Mouse (Mus musculus): ENCODE measurements around the gene Nostrin. TPM values are rescaled to one million over a fixed set of nuclear protein-coding genes. Genes with fewer than 3 reads are reported as not detected.

Gene Nostrin
- polyA plus RNA-seq, 1 experiment from 2014 or later = 0.41 TPM

DNA sequence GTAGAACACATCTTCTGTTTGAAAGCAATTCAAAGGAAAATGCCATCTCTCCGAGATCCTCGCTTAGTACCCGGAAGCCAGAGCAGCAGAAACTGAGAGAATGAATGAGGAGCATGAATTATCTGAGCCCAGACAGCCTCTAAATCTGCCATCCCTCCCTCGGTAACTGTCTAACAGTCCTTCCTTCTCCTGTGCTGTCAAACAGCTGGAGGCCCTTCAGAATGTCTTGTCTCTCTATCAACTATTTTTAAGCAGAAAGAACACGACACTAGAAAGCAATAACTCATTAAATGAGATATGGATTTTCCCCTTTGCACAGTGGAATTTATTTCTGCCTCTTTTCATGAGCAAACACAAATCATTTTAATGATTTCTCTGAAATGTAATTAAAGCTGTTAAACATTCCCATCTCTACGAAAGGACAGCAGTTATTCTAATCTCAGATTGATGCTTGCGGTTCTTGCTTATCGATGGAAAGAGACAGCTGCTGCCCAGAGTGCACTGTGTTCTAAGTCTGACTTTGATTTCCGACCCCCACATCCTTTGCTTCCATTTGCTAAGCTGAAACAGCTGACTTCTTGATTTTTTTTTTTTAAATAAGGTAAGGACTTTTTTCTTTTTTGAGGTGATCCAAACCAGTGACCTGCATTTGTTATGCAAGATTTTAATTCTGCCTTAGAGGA lies 34.9 kb downstream of the Nostrin start:
- 84% methylated on average over 9 of the region's 9 CpGs for WGBS
- Histone ChIP-seq H3K27ac (no peak overlapping the region), H3K27me3 (ENCODE audit: insufficient read depth, poor library complexity, severe bottlenecking) (no peaks in the 10 kb centered on the region), H3K4me1 (replicated peaks) (no peaks in the 10 kb centered on the region), H3K4me3 (no peak overlapping the region), H3K36me3 (no peaks in the 10 kb centered on the region), H3K9me3 (no peaks in the 10 kb centered on the region)
- no peak for DNase-seq (ENCODE audit: low spot score)

DNA sequence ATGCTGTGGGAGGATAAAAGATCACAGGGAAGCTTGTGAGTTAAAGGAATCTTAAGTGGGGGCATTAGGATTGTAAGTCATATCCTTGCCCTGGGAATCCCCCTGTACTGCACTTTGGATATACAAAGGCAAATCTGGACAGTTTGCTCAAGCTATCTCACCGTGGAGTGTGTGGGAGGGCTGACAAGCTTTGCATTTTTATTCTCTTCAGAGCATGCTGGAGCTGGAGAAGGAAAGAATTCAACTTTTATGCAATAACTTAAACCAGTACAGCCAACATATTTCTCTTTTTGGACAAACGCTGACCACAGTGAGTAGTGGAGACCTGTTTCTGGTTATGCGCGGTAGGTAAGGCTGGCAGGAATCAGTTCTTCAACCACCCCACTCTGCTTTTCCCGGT lies 39.7 kb downstream of the Nostrin start:
- no peaks in the 10 kb centered on the region for H3K9me3 ChIP-seq
- no peak overlapping the region for H3K4me3 ChIP-seq
- H3K27ac ChIP-seq = no peak overlapping the region
- H3K36me3 ChIP-seq = no peaks in the 10 kb centered on the region
- H3K27me3 ChIP-seq (ENCODE audit: insufficient read depth, poor library complexity, severe bottlenecking) = no peaks in the 10 kb centered on the region
- no peaks in the 10 kb centered on the region for H3K4me1 ChIP-seq (replicated peaks)
- DNase-seq (ENCODE audit: low spot score) = no peak
- 75% methylated on average over 5 of the region's 5 CpGs for WGBS

DNA sequence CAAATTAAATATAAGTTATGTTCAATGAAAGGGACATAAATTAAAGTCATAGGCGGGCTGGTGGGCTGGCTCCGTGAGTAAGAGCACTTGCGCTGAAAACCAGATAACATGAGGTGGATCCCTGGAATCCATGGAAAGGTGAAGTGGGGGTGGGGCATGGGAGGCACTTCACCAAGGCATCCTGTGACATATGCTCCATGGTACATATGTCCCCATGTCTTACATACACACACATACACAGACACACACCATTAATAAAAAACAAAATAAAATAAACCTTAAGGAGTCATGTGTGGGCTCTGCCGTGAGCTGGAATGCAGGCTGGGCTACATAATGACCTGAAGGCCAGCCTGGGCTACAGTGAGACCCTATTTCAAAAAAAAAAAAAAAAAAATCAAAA lies 44.1 kb downstream of the Nostrin start:
- no peaks in the 10 kb centered on the region for H3K9me3 ChIP-seq
- H3K27me3 ChIP-seq (ENCODE audit: insufficient read depth, poor library complexity, severe bottlenecking) = no peaks in the 10 kb centered on the region
- no peak for DNase-seq (ENCODE audit: low spot score)
- H3K36me3 ChIP-seq = no peaks in the 10 kb centered on the region
- no peak overlapping the region for H3K4me3 ChIP-seq
- H3K27ac ChIP-seq = no peak overlapping the region
- H3K4me1 ChIP-seq (replicated peaks) = no peaks in the 10 kb centered on the region
- WGBS = 92% methylated on average over 4 of the region's 4 CpGs

DNA sequence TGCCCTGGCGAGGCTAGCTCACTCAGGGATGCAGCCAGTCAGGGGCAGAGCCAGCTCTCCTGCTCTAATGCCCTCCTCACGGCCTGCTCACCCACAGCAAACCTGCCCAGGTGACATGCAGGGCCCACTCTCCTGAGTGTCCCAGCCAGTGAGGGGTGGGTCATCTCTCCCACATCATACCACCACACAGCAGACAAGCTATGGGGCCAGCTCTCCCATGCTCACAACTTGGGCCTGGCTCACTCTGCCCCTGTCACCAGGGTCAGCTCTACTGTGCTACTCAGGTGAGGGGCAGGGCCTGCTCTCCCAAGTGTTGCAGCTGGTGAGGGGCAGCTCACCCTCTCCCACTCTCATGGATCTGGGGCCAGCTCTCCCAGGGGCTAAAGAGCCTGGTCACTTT lies 52.4 kb downstream of the Nostrin start:
- H3K36me3 ChIP-seq = peaks cover 19% of the 10 kb centered on the region
- H3K9me3 ChIP-seq = no peaks in the 10 kb centered on the region
- no peak for DNase-seq (ENCODE audit: low spot score)
- H3K4me1 ChIP-seq (replicated peaks) = peaks cover 2% of the 10 kb centered on the region; the same call in 1 of the 2 replicates
- H3K27me3 ChIP-seq (ENCODE audit: insufficient read depth, poor library complexity, severe bottlenecking) = no peaks in the 10 kb centered on the region
- H3K4me3 ChIP-seq = no peak overlapping the region
- H3K27ac ChIP-seq = no peak overlapping the region
- WGBS = 89% methylated on average over 2 of the region's 2 CpGs

DNA sequence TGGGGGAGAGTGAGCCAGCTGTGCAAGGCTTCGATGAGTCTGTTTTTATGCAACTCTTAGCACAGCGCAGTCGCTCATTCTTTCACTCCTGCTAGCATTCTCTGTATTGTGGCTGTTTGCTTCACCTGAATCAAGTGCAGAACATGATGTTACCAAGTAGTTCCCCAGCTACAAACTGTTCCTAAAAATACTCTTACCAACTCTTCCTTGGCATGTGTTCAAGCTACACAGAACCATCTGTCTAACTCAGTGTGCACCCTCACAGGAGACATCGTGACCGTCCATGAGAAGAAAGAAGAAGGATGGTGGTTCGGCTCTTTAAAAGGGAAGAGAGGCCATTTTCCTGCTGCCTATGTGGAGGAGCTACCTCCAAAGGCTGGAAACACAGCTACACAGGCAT lies 53.1 kb downstream of the Nostrin start:
- Histone ChIP-seq H3K4me3 (no peak overlapping the region), H3K27ac (no peak overlapping the region), H3K9me3 (no peaks in the 10 kb centered on the region), H3K4me1 (replicated peaks) (peaks cover 2% of the 10 kb centered on the region; the same call in 1 of the 2 replicates), H3K27me3 (ENCODE audit: insufficient read depth, poor library complexity, severe bottlenecking) (no peaks in the 10 kb centered on the region), H3K36me3 (peaks cover 27% of the 10 kb centered on the region)
- 96% methylated on average over 6 of the region's 6 CpGs for whole genome bisulfite sequencing
- DNase-seq (ENCODE audit: low spot score) = no peak

DNA sequence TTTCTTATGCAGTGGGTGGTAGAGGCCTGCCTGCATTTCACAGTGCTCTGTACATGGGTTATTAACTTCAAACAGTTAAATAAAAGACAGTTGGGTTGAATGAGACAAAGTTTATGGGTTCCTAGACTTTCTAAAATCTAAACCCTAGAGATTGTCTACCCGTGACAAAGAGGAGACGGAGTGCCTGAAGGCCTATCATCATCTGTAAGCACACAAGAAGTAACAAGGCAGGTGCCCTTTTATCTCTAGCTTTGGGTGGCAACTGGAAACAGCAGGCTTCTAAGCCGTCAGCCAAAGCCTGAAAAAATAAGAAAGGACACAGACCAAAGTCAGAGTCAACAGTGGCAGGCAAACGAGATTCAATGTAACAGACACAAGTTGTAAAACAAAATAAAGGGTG lies 53.6 kb downstream of the Nostrin start:
- WGBS = 75% methylated on average over 4 of the region's 4 CpGs
- H3K27ac ChIP-seq = no peak overlapping the region
- peaks cover 2% of the 10 kb centered on the region; the same call in 1 of the 2 replicates for H3K4me1 ChIP-seq (replicated peaks)
- DNase-seq (ENCODE audit: low spot score) = no peak
- H3K4me3 ChIP-seq = no peak overlapping the region
- H3K9me3 ChIP-seq = no peaks in the 10 kb centered on the region
- no peaks in the 10 kb centered on the region for H3K27me3 ChIP-seq (ENCODE audit: insufficient read depth, poor library complexity, severe bottlenecking)
- peaks cover 32% of the 10 kb centered on the region for H3K36me3 ChIP-seq

DNA sequence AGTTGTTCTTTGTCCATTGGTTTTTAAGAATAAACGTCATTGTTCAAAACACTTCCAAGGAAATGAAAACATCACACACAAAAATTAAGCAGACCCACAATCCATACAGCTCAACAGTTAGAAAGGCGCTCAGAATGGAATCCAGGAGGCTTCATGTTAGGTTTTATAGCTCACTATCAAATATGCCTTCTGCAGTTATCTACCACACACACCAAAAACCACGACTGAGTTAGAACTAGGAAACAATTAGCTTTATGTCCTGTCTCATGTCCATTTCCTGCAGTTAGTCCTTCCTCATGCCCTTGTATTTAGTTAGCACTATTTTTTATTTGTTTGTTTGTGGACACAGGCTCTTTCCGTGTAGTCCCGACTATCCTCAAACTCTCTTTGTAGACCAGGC lies 55.5 kb downstream of the Nostrin start:
- Histone ChIP-seq H3K9me3 (no peaks in the 10 kb centered on the region), H3K36me3 (peaks cover 50% of the 10 kb centered on the region), H3K4me1 (replicated peaks) (peaks cover 2% of the 10 kb centered on the region; the same call in 1 of the 2 replicates), H3K27me3 (ENCODE audit: insufficient read depth, poor library complexity, severe bottlenecking) (no peaks in the 10 kb centered on the region), H3K4me3 (no peak overlapping the region), H3K27ac (no peak overlapping the region)
- WGBS = 92% methylated on average over 5 of the region's 5 CpGs
- no peak for DNase-seq (ENCODE audit: low spot score)

DNA sequence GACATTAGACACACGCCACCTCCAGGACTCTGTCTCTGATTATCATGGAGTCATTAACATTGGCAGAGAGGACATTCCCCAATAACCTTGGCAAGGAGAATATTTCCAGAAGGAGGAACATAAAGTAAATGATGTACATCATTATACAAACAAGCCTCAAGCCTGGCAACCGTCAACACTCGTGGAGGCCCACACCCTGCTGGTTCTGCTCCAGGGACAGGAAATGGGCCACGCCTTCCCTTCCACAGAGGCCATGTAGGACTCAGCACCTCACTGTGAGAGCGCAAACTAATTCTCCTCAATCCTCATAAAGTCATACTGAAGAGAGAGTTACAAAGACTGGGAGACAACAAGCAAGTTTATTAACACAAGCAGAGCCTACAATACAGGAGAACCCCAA lies 58.0 kb downstream of the Nostrin start:
- H3K4me1 ChIP-seq (replicated peaks) = no peaks in the 10 kb centered on the region
- H3K27ac ChIP-seq = no peak overlapping the region
- no peak overlapping the region for H3K4me3 ChIP-seq
- DNase-seq (ENCODE audit: low spot score) = no peak
- peaks cover 70% of the 10 kb centered on the region for H3K36me3 ChIP-seq
- no peaks in the 10 kb centered on the region for H3K27me3 ChIP-seq (ENCODE audit: insufficient read depth, poor library complexity, severe bottlenecking)
- H3K9me3 ChIP-seq = no peaks in the 10 kb centered on the region
- 90% methylated on average over 5 of the region's 5 CpGs for WGBS

DNA sequence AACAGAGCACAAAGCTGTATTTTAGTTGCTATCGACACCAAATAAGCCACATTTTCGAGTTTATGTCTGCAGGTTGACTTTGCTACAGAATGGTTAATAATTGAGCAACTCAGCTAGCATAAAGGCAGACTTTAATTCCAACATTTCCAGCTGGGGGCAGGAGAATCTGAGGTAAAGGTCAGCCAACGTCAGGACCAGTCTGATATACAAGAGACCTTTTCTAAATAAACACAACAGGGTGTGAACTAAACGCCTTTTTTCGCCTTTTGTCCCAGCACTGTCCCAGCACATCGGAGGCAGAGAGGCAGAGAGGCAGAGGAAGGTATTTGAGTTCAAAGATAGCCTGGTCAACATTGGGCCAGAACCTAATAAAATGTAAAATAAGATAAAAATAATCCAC lies 69.6 kb downstream of the Nostrin start:
- DNase-seq (ENCODE audit: low spot score) = peak; percentile 7
- Histone ChIP-seq H3K36me3 (peaks cover 34% of the 10 kb centered on the region), H3K27me3 (ENCODE audit: insufficient read depth, poor library complexity, severe bottlenecking) (no peaks in the 10 kb centered on the region), H3K9me3 (no peaks in the 10 kb centered on the region), H3K4me1 (replicated peaks) (peaks cover 13% of the 10 kb centered on the region), H3K4me3 (peak overlapping the region; percentile 90), H3K27ac (peak overlapping the region; percentile 97)
- WGBS = 26% methylated on average over 6 of the region's 6 CpGs

DNA sequence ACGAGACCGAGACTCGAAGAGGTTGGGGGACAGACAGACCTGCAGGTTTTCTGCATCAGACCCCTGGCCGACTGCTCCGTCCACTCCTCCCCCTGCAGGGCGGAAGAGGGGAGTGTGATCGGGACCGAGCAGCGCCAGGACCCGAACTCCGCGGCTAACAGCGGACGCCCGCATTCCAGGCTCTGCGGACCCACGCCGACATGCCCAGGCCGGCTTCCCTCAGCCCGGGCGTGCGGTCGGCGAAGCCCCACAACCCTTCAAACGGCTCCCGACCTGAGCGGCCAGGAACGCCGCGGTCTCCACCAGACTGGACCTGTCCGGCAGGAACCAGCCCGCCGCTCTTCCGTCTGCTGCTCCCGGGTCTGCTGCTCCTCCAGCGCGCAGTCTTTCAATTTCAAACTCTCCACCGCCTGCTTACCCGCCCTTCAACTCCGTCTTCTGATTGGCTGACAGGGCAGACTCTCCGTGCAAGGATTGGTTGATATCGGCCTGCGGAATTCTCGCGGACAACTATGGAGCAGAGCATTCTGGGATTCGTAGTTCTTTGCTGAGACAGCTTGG lies 70.3 kb downstream of the Nostrin start, which contains the start of gene Spc25:
Gene Spc25, minus strand, starts transcription at position 404 of the 561 bp plus-strand sequence.
- Histone ChIP-seq H3K4me3 (peak within 1 kb of the TSS; percentile 90), H3K4me1 (replicated peaks) (peaks cover 13% of the 10 kb centered on the region), H3K27ac (peak within 1 kb of the TSS; percentile 97), H3K36me3 (peaks cover 28% of the 10 kb centered on the region), H3K27me3 (ENCODE audit: insufficient read depth, poor library complexity, severe bottlenecking) (no peaks in the 10 kb centered on the region), H3K9me3 (no peaks in the 10 kb centered on the region)
- DNase-seq (ENCODE audit: low spot score) = peak; percentile 92
- 1% methylated on average over 46 of the region's 46 CpGs for WGBS

DNA sequence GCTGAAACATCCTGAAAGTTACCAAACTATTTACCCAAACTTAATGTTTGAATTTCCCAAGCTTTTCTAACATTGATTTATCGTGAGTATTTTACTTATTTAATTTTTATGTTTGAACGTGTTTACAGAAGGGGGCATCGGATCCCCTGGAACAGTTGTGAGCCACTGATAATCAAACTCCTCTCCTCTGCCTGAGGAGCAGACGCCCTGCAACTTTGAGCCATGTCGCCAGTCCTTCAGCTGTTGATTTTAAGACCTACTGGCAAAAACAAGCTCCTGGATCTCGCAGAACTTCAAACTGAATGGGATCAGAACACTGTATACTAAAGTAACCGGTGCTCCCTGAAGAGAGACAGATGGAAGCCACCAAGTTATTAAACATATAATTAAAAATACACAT lies 70.9 kb downstream of the Nostrin start:
- Histone ChIP-seq H3K4me3 (peak overlapping the region; percentile 90), H3K4me1 (replicated peaks) (peaks cover 13% of the 10 kb centered on the region), H3K27ac (no peak overlapping the region), H3K9me3 (no peaks in the 10 kb centered on the region), H3K27me3 (ENCODE audit: insufficient read depth, poor library complexity, severe bottlenecking) (no peaks in the 10 kb centered on the region), H3K36me3 (peaks cover 21% of the 10 kb centered on the region)
- WGBS = 30% methylated on average over 7 of the region's 7 CpGs
- no peak for DNase-seq (ENCODE audit: low spot score)

DNA sequence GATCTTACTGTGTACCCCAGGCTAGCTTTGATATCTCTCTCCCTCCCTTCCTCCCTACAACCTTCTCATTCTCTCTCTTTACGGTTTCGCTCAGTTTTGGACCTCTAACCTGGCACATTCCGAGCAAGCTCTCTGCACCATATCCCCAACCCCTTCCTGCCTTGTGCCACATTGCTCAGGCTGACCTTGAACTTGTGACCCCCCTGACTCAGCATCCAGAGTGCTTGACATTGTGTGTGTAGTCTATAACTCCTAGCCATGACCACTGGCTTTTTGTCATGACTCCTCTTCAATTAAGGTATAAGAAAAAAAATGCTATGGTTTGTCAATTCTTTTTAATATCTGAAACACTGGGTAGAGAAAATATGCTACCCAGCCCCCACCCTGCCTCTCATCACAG lies 74.1 kb downstream of the Nostrin start:
- H3K4me3 ChIP-seq = no peak overlapping the region
- WGBS = 96% methylated on average over 3 of the region's 3 CpGs
- peaks cover 9% of the 10 kb centered on the region for H3K4me1 ChIP-seq (replicated peaks)
- no peaks in the 10 kb centered on the region for H3K27me3 ChIP-seq (ENCODE audit: insufficient read depth, poor library complexity, severe bottlenecking)
- no peak for DNase-seq (ENCODE audit: low spot score)
- H3K27ac ChIP-seq = no peak overlapping the region
- H3K36me3 ChIP-seq = no peaks in the 10 kb centered on the region
- H3K9me3 ChIP-seq = no peaks in the 10 kb centered on the region

DNA sequence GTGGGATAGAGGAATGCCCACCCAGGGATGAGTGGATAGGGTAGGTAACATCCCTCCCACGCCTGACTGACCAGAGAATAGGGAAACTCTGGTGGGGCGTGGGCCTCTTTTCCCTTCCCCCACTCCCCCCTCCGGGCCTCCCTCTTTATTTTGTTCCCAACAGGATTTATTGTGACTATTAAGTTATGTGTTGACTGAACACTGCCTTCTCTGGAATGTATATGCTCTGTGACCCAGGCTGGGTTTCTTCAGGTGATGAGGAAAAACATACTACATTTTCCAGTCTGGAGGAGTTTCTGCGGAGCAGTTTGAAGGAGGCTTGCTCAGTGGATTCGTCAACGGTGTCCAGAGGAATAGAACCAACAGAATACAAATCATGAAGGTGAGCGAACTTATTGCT lies 75.2 kb downstream of the Nostrin start, which contains the start of gene G6pc2:
Gene G6pc2, plus strand, starts transcription at position 301 of the 400 bp plus-strand sequence.
- H3K4me3 ChIP-seq = no peak within 1 kb of the TSS
- H3K36me3 ChIP-seq = no peaks in the 10 kb centered on the region
- DNase-seq (ENCODE audit: low spot score) = no peak
- H3K27me3 ChIP-seq (ENCODE audit: insufficient read depth, poor library complexity, severe bottlenecking) = no peaks in the 10 kb centered on the region
- H3K27ac ChIP-seq = no peak within 1 kb of the TSS
- H3K4me1 ChIP-seq (replicated peaks) = no peaks in the 10 kb centered on the region
- no peaks in the 10 kb centered on the region for H3K9me3 ChIP-seq
- 86% methylated on average over 7 of the region's 7 CpGs for WGBS
